8 mouse cellular contexts compared by ENCODE assay signal in genomic region chr10:81604968-81605665, GRCm38 (mm10). TPM values are rescaled to one million over a fixed set of nuclear protein-coding genes. Genes with fewer than 3 reads are reported as not detected.
DNase-seq lines count a peak whose midpoint lies in the region; ATAC-seq and TF ChIP-seq lines count a peak whose summit lies in the region.

No protein-coding gene starts in this region.

- peak overlapping the region; percentile 88 for H3K4me2 ChIP-seq in forebrain, embryonic 13.5 days
- peak overlapping the region; percentile 90 for H3K4me2 ChIP-seq in neural tube, embryonic 15.5 days

- ATAC-seq in forebrain, embryonic 13.5 days, result peak; percentile 24
- ATAC-seq in neural tube, embryonic 15.5 days (ENCODE audit: low FRiP score), result peak; percentile 46

- WGBS in forebrain, embryonic 13.5 days, result 19% methylated on average over 29 of the region's 29 CpGs
- WGBS in large intestine, adult 2 months, result 17% methylated on average over 29 of the region's 29 CpGs
- WGBS in lung, adult 2 months, result 15% methylated on average over 29 of the region's 29 CpGs
- WGBS in neural tube, embryonic 15.5 days, result 21% methylated on average over 29 of the region's 29 CpGs

- peak overlapping the region; percentile 34 for H3K9ac ChIP-seq in ES-Bruce4 (ENCODE audit: low read depth, poor library complexity, severe bottlenecking)
- H3K9ac ChIP-seq in forebrain, embryonic 13.5 days, result peak overlapping the region; percentile 65; the same call in 1 of the 2 replicates
- peak overlapping the region; percentile 57 for H3K9ac ChIP-seq in neural tube, embryonic 15.5 days (replicated peaks)

- intact Hi-C loops in heart, postnatal 14 days (cut with DNase I), result loop anchor here (5.0 to 10.0 kb wide), 2 partner anchors 50 to 103 kb away; partner anchors contain the start of genes Aes and S1pr4

- H3K4me1 ChIP-seq in ES-Bruce4 (ENCODE audit: control insufficient read depth, insufficient read depth, low read length), result no peaks in the 10 kb centered on the region
- H3K4me1 ChIP-seq in forebrain, embryonic 13.5 days, result peaks cover 39% of the 10 kb centered on the region
- H3K4me1 ChIP-seq in lung, adult 2 months (ENCODE audit: control insufficient read depth, insufficient read depth, low read length), result peaks cover 14% of the 10 kb centered on the region
- H3K4me1 ChIP-seq in neural tube, embryonic 15.5 days, result peaks cover 42% of the 10 kb centered on the region

- H3K36me3 ChIP-seq in ES-Bruce4 (ENCODE audit: control insufficient read depth, insufficient read depth, low read length, poor library complexity, severe bottlenecking), result no peaks in the 10 kb centered on the region
- H3K36me3 ChIP-seq in forebrain, embryonic 13.5 days (ENCODE audit: poor library complexity, severe bottlenecking), result peaks cover 8% of the 10 kb centered on the region
- H3K36me3 ChIP-seq in neural tube, embryonic 15.5 days, result no peaks in the 10 kb centered on the region

- no peaks in the 10 kb centered on the region for H3K9me3 ChIP-seq in ES-Bruce4 (replicated peaks; ENCODE audit: control insufficient read depth, insufficient read depth, low read length, poor library complexity, severe bottlenecking)
- H3K9me3 ChIP-seq in forebrain, embryonic 13.5 days (replicated peaks), result no peaks in the 10 kb centered on the region
- H3K9me3 ChIP-seq in neural tube, embryonic 15.5 days (replicated peaks), result no peaks in the 10 kb centered on the region

- TF ChIP-seq CTCF in ES-Bruce4 (IDR thresholded peaks at IDR 0.05; ENCODE audit: low read depth, low read length), result peak; percentile 88
- TF ChIP-seq CTCF in lung, adult 2 months (IDR thresholded peaks at IDR 0.05; ENCODE audit: insufficient read depth, low read length), result peak; percentile 93

- no peaks in the 10 kb centered on the region for H3K27me3 ChIP-seq in ES-Bruce4 (ENCODE audit: control insufficient read depth, insufficient read depth, low read length, poor library complexity, severe bottlenecking)
- H3K27me3 ChIP-seq in forebrain, embryonic 13.5 days, result peaks cover 11% of the 10 kb centered on the region
- no peaks in the 10 kb centered on the region for H3K27me3 ChIP-seq in neural tube, embryonic 15.5 days (replicated peaks)

- no peak for TF ChIP-seq POLR2A in ES-Bruce4 (IDR thresholded peaks at IDR 0.05; ENCODE audit: insufficient read depth, low read length)
- TF ChIP-seq POLR2A in lung, adult 2 months (IDR thresholded peaks at IDR 0.05; ENCODE audit: borderline replicate concordance, extremely low read depth, low read depth, low read length), result no peak

- H3K27ac ChIP-seq in ES-Bruce4 (ENCODE audit: insufficient read depth, low read length), result peak overlapping the region; percentile 19; the same call in 1 of the 2 replicates
- peak overlapping the region; percentile 94 for H3K27ac ChIP-seq in forebrain, embryonic 13.5 days
- peak overlapping the region; percentile 94 for H3K27ac ChIP-seq in neural tube, embryonic 15.5 days (replicated peaks)

- TF ChIP-seq EP300 in ES-Bruce4 (IDR thresholded peaks at IDR 0.05; ENCODE audit: insufficient read depth, low read depth, low read length), result 0 out of 2 replicates have a peak, but pooled peaks have one; percentile 33

- DNase-seq in c-Kit-positive CD71-positive TER-119-positive erythroid progenitor cells, embryonic 14.5 days (ENCODE audit: low spot score), result peak; percentile 90
- DNase-seq in heart, postnatal 14 days, result peak; percentile 90 to 93
- DNase-seq in large intestine, adult 2 months (ENCODE audit: low read depth, low spot score), result peak; percentile 85
- peak; percentile 86 for DNase-seq in lung, adult 2 months
- peak; percentile 92 for DNase-seq in testis, postnatal 10 days (ENCODE audit: low spot score)

- peak overlapping the region; percentile 67 for H3K4me3 ChIP-seq in ES-Bruce4 (ENCODE audit: low read depth, low read length)
- H3K4me3 ChIP-seq in forebrain, embryonic 13.5 days, result peak overlapping the region; percentile 43
- H3K4me3 ChIP-seq in lung, adult 2 months (replicated peaks; ENCODE audit: extremely low read depth, low read depth, low read length), result peak overlapping the region; percentile 52
- H3K4me3 ChIP-seq in neural tube, embryonic 15.5 days (replicated peaks), result peak overlapping the region; percentile 61

RNA-seq across cellular contexts. Expression of gene BC025920, which starts 1.0 kb away (rescaled TPM):
- 3.2 and 3.9 TPM in 2 replicates for polyA plus RNA-seq in ES-Bruce4 (2011; ENCODE audit: insufficient read depth, insufficient read length, low read depth, missing spikeins)
- polyA plus RNA-seq in forebrain, embryonic 13.5 days (2015; fragmentation: Nextera tagmentation; extraction: Ambion mirVana), result 2.0 and 3.7 TPM in 2 replicates
- 1 to 10 TPM; 1.8 to 2.2 TPM for total RNA-seq in heart, postnatal 14 days (2021)
- 1.1 and 1.4 TPM in 2 replicates for polyA plus RNA-seq in large intestine, adult 2 months (2012; rRNA removed)
- 0.57 and 1.1 TPM in 2 replicates for polyA plus RNA-seq in lung, adult 2 months (2012; rRNA removed)
- polyA plus RNA-seq in neural tube, embryonic 15.5 days (2015; fragmentation: Nextera tagmentation; extraction: Ambion mirVana), result 1.3 and 2.3 TPM in 2 replicates

RNA-seq across cellular contexts. Expression of gene Tle6, which starts 4.2 kb away (rescaled TPM):
- polyA plus RNA-seq in ES-Bruce4 (2011; ENCODE audit: insufficient read depth, insufficient read length, low read depth, missing spikeins), result 15.0 and 18.5 TPM in 2 replicates
- 1.8 and 4.1 TPM in 2 replicates for polyA plus RNA-seq in forebrain, embryonic 13.5 days (2015; fragmentation: Nextera tagmentation; extraction: Ambion mirVana)
- 10 to 100 TPM in 1 of 2 experiments, 1 to 10 TPM in 1; 8.0 to 10.2 TPM for total RNA-seq in heart, postnatal 14 days (2021)
- polyA plus RNA-seq in large intestine, adult 2 months (2012; rRNA removed), result 7.3 and 8.8 TPM in 2 replicates
- polyA plus RNA-seq in lung, adult 2 months (2012; rRNA removed), result 33.3 and 41.6 TPM in 2 replicates
- polyA plus RNA-seq in neural tube, embryonic 15.5 days (2015; fragmentation: Nextera tagmentation; extraction: Ambion mirVana), result 5.7 and 7.3 TPM in 2 replicates

RNA-seq across cellular contexts. Expression of gene Sirt6, which starts 22.5 kb away (rescaled TPM):
- polyA plus RNA-seq in ES-Bruce4 (2011; ENCODE audit: insufficient read depth, insufficient read length, low read depth, missing spikeins), result 15.0 and 16.6 TPM in 2 replicates
- polyA plus RNA-seq in forebrain, embryonic 13.5 days (2015; fragmentation: Nextera tagmentation; extraction: Ambion mirVana), result 56.6 and 65.3 TPM in 2 replicates
- total RNA-seq in heart, postnatal 14 days (2021), result 10 to 100 TPM; 10.7 to 11.0 TPM
- 19.7 and 30.0 TPM in 2 replicates for polyA plus RNA-seq in large intestine, adult 2 months (2012; rRNA removed)
- polyA plus RNA-seq in lung, adult 2 months (2012; rRNA removed), result 33.7 and 36.2 TPM in 2 replicates
- polyA plus RNA-seq in neural tube, embryonic 15.5 days (2015; fragmentation: Nextera tagmentation; extraction: Ambion mirVana), result 45.6 and 51.8 TPM in 2 replicates

RNA-seq across cellular contexts. Expression of gene Ankrd24, which starts 23.2 kb away (rescaled TPM):
- 14.2 and 16.1 TPM in 2 replicates for polyA plus RNA-seq in ES-Bruce4 (2011; ENCODE audit: insufficient read depth, insufficient read length, low read depth, missing spikeins)
- polyA plus RNA-seq in forebrain, embryonic 13.5 days (2015; fragmentation: Nextera tagmentation; extraction: Ambion mirVana), result 6.4 and 6.9 TPM in 2 replicates
- 10 to 100 TPM in 1 of 2 experiments, 1 to 10 TPM in 1; 9.4 to 10.9 TPM for total RNA-seq in heart, postnatal 14 days (2021)
- 9.6 and 11.8 TPM in 2 replicates for polyA plus RNA-seq in large intestine, adult 2 months (2012; rRNA removed)
- 22.7 and 28.4 TPM in 2 replicates for polyA plus RNA-seq in lung, adult 2 months (2012; rRNA removed)
- 19.0 and 24.2 TPM in 2 replicates for polyA plus RNA-seq in neural tube, embryonic 15.5 days (2015; fragmentation: Nextera tagmentation; extraction: Ambion mirVana)

RNA-seq across cellular contexts. Expression of gene Tle2, which starts 30.8 kb away (rescaled TPM):
- polyA plus RNA-seq in ES-Bruce4 (2011; ENCODE audit: insufficient read depth, insufficient read length, low read depth, missing spikeins), result 3.1 and 3.8 TPM in 2 replicates
- 15.1 and 17.7 TPM in 2 replicates for polyA plus RNA-seq in forebrain, embryonic 13.5 days (2015; fragmentation: Nextera tagmentation; extraction: Ambion mirVana)
- 10 to 100 TPM in 1 of 2 experiments, 1 to 10 TPM in 1; 9.4 to 11.2 TPM for total RNA-seq in heart, postnatal 14 days (2021)
- polyA plus RNA-seq in large intestine, adult 2 months (2012; rRNA removed), result 11.3 and 13.5 TPM in 2 replicates
- polyA plus RNA-seq in lung, adult 2 months (2012; rRNA removed), result 164 and 218 TPM in 2 replicates
- 41.8 and 49.9 TPM in 2 replicates for polyA plus RNA-seq in neural tube, embryonic 15.5 days (2015; fragmentation: Nextera tagmentation; extraction: Ambion mirVana)

Comparison
In these comparisons a context has a peak if more than half of its experiments do, and no peak if none do; other contexts are left out.
1. Peak in every context shown above with its lines: DNase-seq, ATAC-seq, H3K4me3 ChIP-seq and H3K27ac ChIP-seq.
2. H3K27ac ChIP-seq: peak in every context shown above with its lines; median percentile 94 in forebrain, embryonic 13.5 days; 94 in neural tube, embryonic 15.5 days; 19 in ES-Bruce4.